Mouse (Mus musculus) lung, embryonic 14.5 days (tissue): ENCODE data around the gene Scarf2. TPM values are rescaled to one million over a fixed set of nuclear protein-coding genes. Genes with fewer than 3 reads are reported as not detected.

Source experiments
- ATAC-seq: fragments of 200-750 bp; cut with Nextera tagmentation; 2 replicates; pipeline ENCODE4 v1.8.0; 2017; ENCODE audit warnings: mild to moderate bottlenecking, moderate TSS enrichment, moderate library complexity; ENCODE audit not compliant: insufficient read depth
- DNase-seq: peaks from one replicate; pipeline ENCODE4 v3.0.0-alpha.2; 2015
- H3K27ac ChIP-seq: fragments of 300-500 bp; sonication (generic); 2 replicates; pipeline ENCODE4 v1.5.1; 2014; ENCODE audit warnings: low read depth, mild to moderate bottlenecking, moderate library complexity
- H3K27me3 ChIP-seq: fragments of 300-500 bp; sonication (generic); 2 replicates; pipeline ENCODE4 v1.6.1; 2014; ENCODE audit warnings: low read length, control low read depth; ENCODE audit not compliant: insufficient read depth
- H3K36me3 ChIP-seq: fragments of 300-500 bp; sonication (generic); 2 replicates; pipeline ENCODE4 v1.6.1; 2014; ENCODE audit warnings: control low read depth; ENCODE audit not compliant: insufficient read depth
- H3K4me1 ChIP-seq: fragments of 300-500 bp; sonication (generic); 2 replicates; pipeline ENCODE4 v1.6.1; 2014; ENCODE audit warnings: antibody characterized with exemption, control low read depth; ENCODE audit not compliant: insufficient read depth
- H3K4me2 ChIP-seq: fragments of 300-500 bp; sonication (generic); 2 replicates; pipeline ENCODE4 v1.6.1; 2014; ENCODE audit warnings: mild to moderate bottlenecking
- H3K4me3 ChIP-seq: fragments of 300-500 bp; sonication (generic); 2 replicates; pipeline ENCODE4 v1.5.1; 2014; ENCODE audit warnings: low read depth, low read length
- H3K9ac ChIP-seq: fragments of 300-500 bp; sonication (generic); 2 replicates; pipeline ENCODE4 v1.6.1; 2014
- H3K9me3 ChIP-seq: fragments of 300-500 bp; sonication (generic); 2 replicates; pipeline ENCODE4 v1.6.1; 2016; ENCODE audit warnings: low read depth, low read length, control low read depth
- CTCF ChIP-seq: IDR thresholded peaks from 2 replicates; pipeline ENCODE4 v1.5.1; 2016; ENCODE audit warnings: antibody characterized with exemption, low read depth
- WGBS: fragments of 180-500 bp; shearing (Covaris S2); extraction: QIAGEN DNeasy Blood & Tissue Kit; methylation state at CpG from one replicate; pipeline ENCODE4 v1.1.7; 2014; 5-methylcytosine and 5-hydroxymethylcytosine counted together
- polyA plus RNA-seq: library from polyadenylated mRNA; unstranded; fragments of >200 nt; fragmentation: Nextera tagmentation; extraction: Ambion mirVana; gene quantifications from 2 replicates; pipeline ENCODE4 v1.2.1, GENCODE M21; 2014

Scarf2 gene
- polyA plus RNA-seq, 1 experiment from 2014 or later: 36.3 TPM

GRCm38 (mm10) chr16:17838051-17838450 lies 41.0 kb downstream of the Scarf2 start, which contains the start of gene Car15:
Gene Car15, minus strand, starts transcription at chr16:17838364.
- no peak for ATAC-seq
- H3K4me2 ChIP-seq: no peak within 1 kb of the TSS

DNA sequence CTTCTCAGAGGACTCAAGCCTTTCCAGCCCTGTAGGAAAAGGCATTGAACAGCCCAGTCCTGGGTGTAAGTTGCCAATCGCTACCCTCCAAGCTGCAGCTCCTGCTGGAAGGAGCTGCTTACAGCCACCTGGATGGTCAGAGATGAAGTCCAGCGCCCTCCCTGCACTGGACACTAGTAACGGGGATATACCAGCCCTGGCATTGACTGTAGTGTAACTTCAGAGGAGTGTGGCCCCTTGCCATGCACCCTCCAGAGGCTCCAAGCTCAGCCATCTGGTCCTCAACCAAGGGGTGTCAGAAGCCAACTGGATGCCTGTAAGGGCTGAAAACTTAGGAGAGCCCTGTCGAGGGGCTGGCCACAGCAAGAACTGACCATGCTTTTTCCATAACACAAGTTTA lies 42.9 kb downstream of the Scarf2 start:
- ATAC-seq (no peak), DNase-seq (no peak)
- Histone ChIP-seq H3K4me1 (no peaks in the 10 kb centered on the region), H3K36me3 (peaks cover 48% of the 10 kb centered on the region), H3K9me3 (no peaks in the 10 kb centered on the region), H3K4me3 (no peak overlapping the region), H3K27me3 (peaks cover 19% of the 10 kb centered on the region), H3K27ac (no peak overlapping the region), H3K4me2 (no peak overlapping the region), H3K9ac (no peak overlapping the region)
- 75% methylated on average over 4 of the region's 4 CpGs for WGBS
- no peak for TF ChIP-seq CTCF

More at GRCm38 (mm10) chr16:17838051-17838450, 41.0 kb downstream of the Scarf2 start, which contains the start of gene Car15:
- H3K27ac ChIP-seq: no peak within 1 kb of the TSS
- H3K36me3 ChIP-seq: peaks cover 28% of the 10 kb centered on the region
- H3K9me3 ChIP-seq: no peaks in the 10 kb centered on the region
- no peak for DNase-seq
- no peak within 1 kb of the TSS for H3K9ac ChIP-seq
- no peak for TF ChIP-seq CTCF
- WGBS: 83% methylated on average over 6 of the region's 6 CpGs
- H3K4me3 ChIP-seq: no peak within 1 kb of the TSS
- 0 out of 2 replicates have a peak, but pooled peaks cover 4% of the 10 kb centered on the region for H3K4me1 ChIP-seq
- peaks cover 37% of the 10 kb centered on the region for H3K27me3 ChIP-seq

DNA sequence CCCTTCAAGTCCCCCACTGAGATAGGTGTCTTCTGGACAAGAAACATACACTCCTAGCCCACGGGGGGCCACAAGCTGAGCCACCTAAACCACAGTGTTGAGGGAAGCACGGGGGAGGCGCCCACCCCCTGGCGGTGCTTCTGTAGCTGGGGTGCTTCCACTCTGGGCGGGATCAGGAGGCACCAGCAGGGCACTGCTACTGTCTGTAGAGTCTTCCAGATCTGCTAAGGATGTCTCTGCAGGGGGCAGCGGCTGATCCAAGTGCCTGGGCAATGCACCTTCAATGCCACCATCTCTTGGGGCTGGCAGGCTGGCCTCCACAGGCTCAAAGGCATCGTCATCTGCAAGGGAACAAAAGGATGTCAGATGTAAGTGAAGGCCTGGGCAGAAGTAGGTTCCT lies 45.4 kb downstream of the Scarf2 start:
- no peak for TF ChIP-seq CTCF
- Histone ChIP-seq H3K4me2 (no peak overlapping the region), H3K4me1 (no peaks in the 10 kb centered on the region), H3K4me3 (no peak overlapping the region), H3K9me3 (no peaks in the 10 kb centered on the region), H3K27ac (no peak overlapping the region), H3K27me3 (0 out of 2 replicates have a peak, but pooled peaks cover 2% of the 10 kb centered on the region), H3K36me3 (peaks cover 72% of the 10 kb centered on the region), H3K9ac (no peak overlapping the region)
- DNase-seq (no peak), ATAC-seq (no peak)
- 91% methylated on average over 7 of the region's 7 CpGs for WGBS

DNA sequence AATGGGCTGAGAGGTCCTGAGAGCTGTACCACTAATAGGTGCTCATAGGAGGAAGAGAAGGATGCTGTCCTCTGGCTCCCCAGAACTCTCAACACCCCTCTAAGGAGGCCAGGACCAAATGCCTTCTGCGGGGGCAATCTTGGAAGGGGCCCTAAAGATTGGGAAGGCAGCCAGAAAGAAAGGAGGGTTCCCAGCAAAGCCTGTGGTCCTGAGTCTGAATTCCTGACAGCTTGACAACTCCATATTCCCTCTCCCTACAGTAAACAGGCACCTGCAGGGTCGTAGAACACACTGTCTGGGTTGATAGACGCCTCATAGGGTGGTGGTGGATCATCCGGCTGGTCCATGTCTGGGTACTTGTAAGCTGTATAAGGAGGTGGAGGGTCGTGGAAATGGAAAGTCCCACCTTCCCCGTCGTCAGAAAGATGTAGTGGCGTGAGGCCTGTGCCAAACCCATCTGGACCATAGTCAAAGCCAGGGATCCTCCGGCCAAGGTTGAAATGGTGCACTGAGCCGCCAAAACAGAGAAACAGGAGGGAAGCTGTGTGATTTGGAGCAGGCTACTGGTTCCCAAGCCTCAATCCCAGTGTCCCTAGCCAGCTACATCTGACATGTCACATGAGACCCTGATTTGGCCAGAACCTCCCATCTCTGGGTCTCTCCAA lies 46.8 kb downstream of the Scarf2 start:
- TF ChIP-seq CTCF: no peak
- no peaks in the 10 kb centered on the region for H3K4me1 ChIP-seq
- peaks cover 86% of the 10 kb centered on the region for H3K36me3 ChIP-seq
- ATAC-seq: no peak
- WGBS: 91% methylated on average over 10 of the region's 10 CpGs
- H3K27me3 ChIP-seq: no peaks in the 10 kb centered on the region
- H3K4me2 ChIP-seq: no peak overlapping the region
- no peak overlapping the region for H3K9ac ChIP-seq
- H3K4me3 ChIP-seq: no peak overlapping the region
- no peaks in the 10 kb centered on the region for H3K9me3 ChIP-seq
- no peak overlapping the region for H3K27ac ChIP-seq
- no peak for DNase-seq

- TF ChIP-seq CTCF: no peak
- DNase-seq (no peak), ATAC-seq (no peak)
- H3K9ac ChIP-seq: no peak overlapping the region
- no peaks in the 10 kb centered on the region for H3K4me1 ChIP-seq
- H3K27me3 ChIP-seq: no peaks in the 10 kb centered on the region
- 96% methylated on average over 6 of the region's 6 CpGs for WGBS
- no peaks in the 10 kb centered on the region for H3K9me3 ChIP-seq
- no peak overlapping the region for H3K27ac ChIP-seq
- no peak overlapping the region for H3K4me2 ChIP-seq
- H3K4me3 ChIP-seq: no peak overlapping the region
- H3K36me3 ChIP-seq: peaks cover 90% of the 10 kb centered on the region
Measured at GRCm38 (mm10) chr16:17848431-17848830, 51.3 kb downstream of the Scarf2 start.

- H3K4me3 ChIP-seq: no peak overlapping the region
- H3K27me3 ChIP-seq: no peaks in the 10 kb centered on the region
- TF ChIP-seq CTCF: peak; percentile 86
- WGBS: 22% methylated on average over 1 of the region's 1 CpGs
- no peaks in the 10 kb centered on the region for H3K9me3 ChIP-seq
- H3K27ac ChIP-seq: no peak overlapping the region
- ATAC-seq (no peak), DNase-seq (peak; percentile 91)
- H3K36me3 ChIP-seq: peaks cover 88% of the 10 kb centered on the region
- H3K4me1 ChIP-seq: no peaks in the 10 kb centered on the region
- H3K4me2 ChIP-seq: no peak overlapping the region
- no peak overlapping the region for H3K9ac ChIP-seq
Measured at GRCm38 (mm10) chr16:17848928-17849327, 51.8 kb downstream of the Scarf2 start.

- WGBS: 77% methylated on average over 6 of the region's 6 CpGs
- Histone ChIP-seq H3K9ac (no peak overlapping the region), H3K27me3 (no peaks in the 10 kb centered on the region), H3K4me1 (no peaks in the 10 kb centered on the region), H3K4me2 (no peak overlapping the region), H3K27ac (no peak overlapping the region), H3K9me3 (no peaks in the 10 kb centered on the region), H3K4me3 (no peak overlapping the region), H3K36me3 (peaks cover 88% of the 10 kb centered on the region)
- ATAC-seq: no peak
- DNase-seq: no peak
- TF ChIP-seq CTCF: no peak
Measured at GRCm38 (mm10) chr16:17849486-17849885, 52.4 kb downstream of the Scarf2 start.
